ENCODE assay signal across 9 mouse cellular contexts in the genomic region with DNA sequence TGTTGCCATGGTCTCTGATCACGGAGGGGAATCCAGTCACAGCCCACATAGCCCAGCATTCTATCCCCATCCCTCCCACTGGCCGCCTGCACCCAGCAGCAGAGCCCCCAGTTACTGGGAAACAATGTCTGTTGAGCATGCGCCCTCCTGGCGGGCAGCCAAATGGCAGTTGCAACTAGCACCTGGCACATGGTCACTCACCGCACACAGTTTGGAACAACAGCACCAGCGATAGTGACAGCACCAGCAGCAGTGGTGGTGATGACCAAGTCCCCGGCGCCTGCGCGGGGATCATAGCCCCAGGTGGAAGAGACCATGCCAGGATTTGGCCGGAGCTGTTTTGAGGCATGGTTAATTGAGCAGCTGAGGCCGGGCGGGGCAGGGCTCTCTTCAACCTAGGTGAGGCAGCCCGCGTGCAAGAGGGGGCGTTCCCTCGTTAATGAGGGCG. TPM values are rescaled to one million over a fixed set of nuclear protein-coding genes. Genes with fewer than 3 reads are reported as not detected.
DNase-seq lines count a peak whose midpoint lies in the region; ATAC-seq lines count a peak whose summit lies in the region.
"Had no signal": no experiment of that assay in that cellular context is flagged by ENCODE, and none has a peak within 500 bp of the region (broad histone marks: within the 10 kb centered on the region; RNA-seq: fewer than 3 reads in every experiment).

A gene (minus strand): TSS at position 346 of the 448 bp plus-strand sequence.

- no peaks in the 10 kb centered on the region for H3K27me3 ChIP-seq in forebrain, embryonic 11.5 days (ENCODE audit: control insufficient read depth, insufficient read depth, low read length)
- no peaks in the 10 kb centered on the region for H3K27me3 ChIP-seq in forebrain, embryonic 10.5 days (ENCODE audit: poor library complexity, severe bottlenecking)
- H3K27me3 ChIP-seq in embryonic facial prominence, embryonic 10.5 days (replicated peaks; ENCODE audit: low read depth, poor library complexity, severe bottlenecking), result no peaks in the 10 kb centered on the region
- no peaks in the 10 kb centered on the region for H3K27me3 ChIP-seq in hindbrain, embryonic 13.5 days
- no peaks in the 10 kb centered on the region for H3K27me3 ChIP-seq in limb, embryonic 10.5 days (ENCODE audit: low read depth, poor library complexity, severe bottlenecking)
- H3K27me3 ChIP-seq in neural tube, embryonic 15.5 days (replicated peaks), result no peaks in the 10 kb centered on the region
- H3K27me3 ChIP-seq: CH12.LX had no signal

- H3K4me2 ChIP-seq in forebrain, embryonic 11.5 days (ENCODE audit: low read depth, low read length, severe bottlenecking), result no peak within 1 kb of the TSS
- no peak within 1 kb of the TSS for H3K4me2 ChIP-seq in hindbrain, embryonic 13.5 days
- no peak within 1 kb of the TSS for H3K4me2 ChIP-seq in neural tube, embryonic 15.5 days

- no peaks in the 10 kb centered on the region for H3K36me3 ChIP-seq in forebrain, embryonic 11.5 days (ENCODE audit: control insufficient read depth, insufficient read depth, low read length)
- H3K36me3 ChIP-seq in forebrain, embryonic 10.5 days (replicated peaks), result no peaks in the 10 kb centered on the region
- no peaks in the 10 kb centered on the region for H3K36me3 ChIP-seq in embryonic facial prominence, embryonic 10.5 days (replicated peaks)
- no peaks in the 10 kb centered on the region for H3K36me3 ChIP-seq in hindbrain, embryonic 13.5 days
- no peaks in the 10 kb centered on the region for H3K36me3 ChIP-seq in limb, embryonic 10.5 days
- no peaks in the 10 kb centered on the region for H3K36me3 ChIP-seq in neural tube, embryonic 15.5 days

- H3K4me1 ChIP-seq in forebrain, embryonic 11.5 days (replicated peaks; ENCODE audit: control insufficient read depth, insufficient read depth, low read length), result no peaks in the 10 kb centered on the region
- H3K4me1 ChIP-seq in forebrain, embryonic 10.5 days, result no peaks in the 10 kb centered on the region
- no peaks in the 10 kb centered on the region for H3K4me1 ChIP-seq in embryonic facial prominence, embryonic 10.5 days
- H3K4me1 ChIP-seq in hindbrain, embryonic 13.5 days (replicated peaks), result 0 out of 2 replicates have a peak, but pooled peaks cover 4% of the 10 kb centered on the region
- H3K4me1 ChIP-seq in limb, embryonic 10.5 days, result no peaks in the 10 kb centered on the region
- no peaks in the 10 kb centered on the region for H3K4me1 ChIP-seq in neural tube, embryonic 15.5 days

- H3K9ac ChIP-seq in forebrain, embryonic 11.5 days (ENCODE audit: low read length), result no peak within 1 kb of the TSS
- no peak within 1 kb of the TSS for H3K9ac ChIP-seq in hindbrain, embryonic 13.5 days
- H3K9ac ChIP-seq in neural tube, embryonic 15.5 days (replicated peaks), result no peak within 1 kb of the TSS

- H3K27ac ChIP-seq in forebrain, embryonic 11.5 days (ENCODE audit: low read depth, low read length), result no peak within 1 kb of the TSS
- H3K27ac ChIP-seq in forebrain, embryonic 10.5 days, result no peak within 1 kb of the TSS
- H3K27ac ChIP-seq in embryonic facial prominence, embryonic 10.5 days (replicated peaks), result no peak within 1 kb of the TSS
- no peak within 1 kb of the TSS for H3K27ac ChIP-seq in hindbrain, embryonic 13.5 days
- no peak within 1 kb of the TSS for H3K27ac ChIP-seq in limb, embryonic 10.5 days
- H3K27ac ChIP-seq in neural tube, embryonic 15.5 days (replicated peaks), result no peak within 1 kb of the TSS

- 64% methylated on average over 18 of the region's 18 CpGs for WGBS in forebrain, embryonic 11.5 days
- WGBS in forebrain, embryonic 10.5 days, result 72% methylated on average over 18 of the region's 18 CpGs
- WGBS in embryonic facial prominence, embryonic 10.5 days, result 68% methylated on average over 18 of the region's 18 CpGs
- 62% methylated on average over 18 of the region's 18 CpGs for WGBS in hindbrain, embryonic 13.5 days
- 58% methylated on average over 18 of the region's 18 CpGs for WGBS in limb, embryonic 10.5 days
- WGBS in neural tube, embryonic 15.5 days, result 56% methylated on average over 18 of the region's 18 CpGs

- no peak within 1 kb of the TSS for H3K4me3 ChIP-seq in forebrain, embryonic 11.5 days (ENCODE audit: low read depth, low read length)
- H3K4me3 ChIP-seq in forebrain, embryonic 10.5 days, result no peak within 1 kb of the TSS
- no peak within 1 kb of the TSS for H3K4me3 ChIP-seq in embryonic facial prominence, embryonic 10.5 days
- H3K4me3 ChIP-seq in hindbrain, embryonic 13.5 days, result no peak within 1 kb of the TSS
- no peak within 1 kb of the TSS for H3K4me3 ChIP-seq in limb, embryonic 10.5 days
- no peak within 1 kb of the TSS for H3K4me3 ChIP-seq in neural tube, embryonic 15.5 days (replicated peaks)

- H3K9me3 ChIP-seq in forebrain, embryonic 11.5 days (ENCODE audit: control insufficient read depth, low read length), result no peaks in the 10 kb centered on the region
- H3K9me3 ChIP-seq in forebrain, embryonic 10.5 days, result no peaks in the 10 kb centered on the region
- H3K9me3 ChIP-seq in embryonic facial prominence, embryonic 10.5 days, result no peaks in the 10 kb centered on the region
- no peaks in the 10 kb centered on the region for H3K9me3 ChIP-seq in hindbrain, embryonic 13.5 days
- no peaks in the 10 kb centered on the region for H3K9me3 ChIP-seq in limb, embryonic 10.5 days (replicated peaks)
- H3K9me3 ChIP-seq in neural tube, embryonic 15.5 days (replicated peaks), result no peaks in the 10 kb centered on the region

- 0 out of 2 replicates have a peak, but pooled peaks have one; percentile 21 for ATAC-seq in forebrain, embryonic 11.5 days (replicated peaks; ENCODE audit: low FRiP score)
- ATAC-seq in hindbrain, embryonic 13.5 days (ENCODE audit: low FRiP score), result peak; percentile 57; the same call in 1 of the 2 replicates
- ATAC-seq in neural tube, embryonic 15.5 days (ENCODE audit: low FRiP score), result 0 out of 2 replicates have a peak, but pooled peaks have one; percentile 28

- DNase-seq in forebrain, embryonic 11.5 days (ENCODE audit: low spot score), result peak; percentile 49
- DNase-seq in forebrain, embryonic 10.5 days (ENCODE audit: extremely low spot score, low spot score), result no peak
- DNase-seq in 416B (ENCODE audit: low read depth), result peak; percentile 5
- DNase-seq in embryonic facial prominence, embryonic 10.5 days (ENCODE audit: low spot score), result peak; percentile 8
- DNase-seq in limb, embryonic 10.5 days (ENCODE audit: low spot score), result peak; percentile 29
- no peak for DNase-seq in natural killer cell, adult 2 months (ENCODE audit: low spot score in 2 of 2)

RNA-seq across cellular contexts. Expression of the gene that starts here (rescaled TPM):
- polyA plus RNA-seq in forebrain, embryonic 11.5 days (2014; fragmentation: Nextera tagmentation; extraction: Ambion mirVana), result not detected in 2 replicates
- polyA plus RNA-seq in forebrain, embryonic 10.5 days (2016; fragmentation: Nextera tagmentation; extraction: Ambion mirVana), result not detected in 2 replicates
- not detected in 2 replicates for polyA plus RNA-seq in embryonic facial prominence, embryonic 10.5 days (2016; fragmentation: Nextera tagmentation; extraction: Ambion mirVana)
- not detected in 2 replicates for polyA plus RNA-seq in hindbrain, embryonic 13.5 days (2015; fragmentation: Nextera tagmentation; extraction: Ambion mirVana)
- not detected in 2 replicates for polyA plus RNA-seq in limb, embryonic 10.5 days (2016; fragmentation: Nextera tagmentation; extraction: Ambion mirVana)
- polyA plus RNA-seq in neural tube, embryonic 15.5 days (2015; fragmentation: Nextera tagmentation; extraction: Ambion mirVana), result not detected in 2 replicates

Comparison
In these comparisons a context has a peak if more than half of its experiments do, and no peak if none do; other contexts are left out.
1. Peak in DNase-seq and ATAC-seq in forebrain, embryonic 11.5 days; RNA of the gene not detected or under 1 TPM.
2. Peak in DNase-seq in embryonic facial prominence, embryonic 10.5 days; RNA of the gene not detected or under 1 TPM.
3. Peak in ATAC-seq in hindbrain, embryonic 13.5 days; RNA of the gene not detected or under 1 TPM.
4. Peak in DNase-seq in limb, embryonic 10.5 days; RNA of the gene not detected or under 1 TPM.
5. Peak in ATAC-seq in neural tube, embryonic 15.5 days; RNA of the gene not detected or under 1 TPM.